Mouse (Mus musculus) lung, postnatal 0 days (tissue): ENCODE results near the gene Adgre5. TPM values are rescaled to one million over a fixed set of nuclear protein-coding genes. Genes with fewer than 3 reads are reported as not detected.

Experiments
- ATAC-seq: fragments of 200-750 bp; cut with Nextera tagmentation; 2 replicates; pipeline ENCODE4 v1.8.0; 2017; ENCODE audit warnings: moderate library complexity
- DNase-seq: peaks from one replicate; pipeline ENCODE4 v3.0.0-alpha.2; 2016; ENCODE audit warnings: low spot score
- H3K27ac ChIP-seq: fragments of 300-500 bp; sonication (generic); 2 replicates; pipeline ENCODE4 v1.5.1; 2014; ENCODE audit warnings: antibody characterized with exemption, mild to moderate bottlenecking, low read length, mixed read lengths
- H3K27me3 ChIP-seq: fragments of 300-500 bp; sonication (generic); replicated peaks from 2 replicates; pipeline ENCODE4 v1.6.1; 2014; ENCODE audit warnings: low read length, mixed read lengths; ENCODE audit not compliant: insufficient read depth
- H3K36me3 ChIP-seq: fragments of 300-500 bp; sonication (generic); 2 replicates; pipeline ENCODE4 v1.6.1; 2014; ENCODE audit warnings: low read length, mixed read lengths; ENCODE audit not compliant: insufficient read depth
- H3K4me1 ChIP-seq: fragments of 300-500 bp; sonication (generic); 2 replicates; pipeline ENCODE4 v1.6.1; 2014; ENCODE audit warnings: antibody characterized with exemption, low read depth, low read length, mixed read lengths; ENCODE audit not compliant: insufficient read depth
- H3K4me2 ChIP-seq: fragments of 300-500 bp; sonication (generic); replicated peaks from 2 replicates; pipeline ENCODE4 v1.6.1; 2014; ENCODE audit warnings: low read depth, mild to moderate bottlenecking, low read length, moderate library complexity, mixed read lengths
- H3K4me3 ChIP-seq: fragments of 300-500 bp; sonication (generic); 2 replicates; pipeline ENCODE4 v1.5.1; 2014; ENCODE audit warnings: low read depth, low read length
- H3K9ac ChIP-seq: fragments of 300-500 bp; sonication (generic); replicated peaks from 2 replicates; pipeline ENCODE4 v1.6.1; 2014; ENCODE audit warnings: low read depth, mild to moderate bottlenecking
- H3K9me3 ChIP-seq: fragments of 300-500 bp; sonication (generic); 2 replicates; pipeline ENCODE4 v1.6.1; 2016; ENCODE audit warnings: low read length, mixed read lengths
- CTCF ChIP-seq: IDR thresholded peaks from 2 replicates; pipeline ENCODE4 v1.5.1; 2016; ENCODE audit warnings: antibody characterized with exemption, mild to moderate bottlenecking
- EP300 ChIP-seq: IDR thresholded peaks from 2 replicates; pipeline ENCODE4 v1.6.1; 2016; ENCODE audit warnings: antibody characterized with exemption, mild to moderate bottlenecking, control low read depth
- WGBS: fragments of 180-500 bp; shearing (Covaris S2); extraction: QIAGEN DNeasy Blood & Tissue Kit; methylation state at CpG from one replicate; pipeline ENCODE4 v1.1.7; 2014; 5-methylcytosine and 5-hydroxymethylcytosine counted together
- microRNA-seq: library from miRNA; unstranded; fragments of <30 nt; microRNA quantifications from one replicate; pipeline ENCODE4, GENCODE M21; 2016
- polyA plus RNA-seq: library from polyadenylated mRNA; unstranded; fragments of >200 nt; fragmentation: Nextera tagmentation; extraction: Ambion mirVana; gene quantifications from 2 replicates; pipeline ENCODE4 v1.2.1, GENCODE M21; 2015

Gene Adgre5
- polyA plus RNA-seq, 1 experiment from 2014 or later, result 145 TPM

GRCm38 (mm10) chr8:83679866-83680265 lies 61.3 kb downstream of the Adgre5 start:
- H3K4me2 ChIP-seq, result no peak overlapping the region
- no peak overlapping the region for H3K4me3 ChIP-seq
- DNase-seq, result no peak
- no peak for ATAC-seq
- H3K27ac ChIP-seq, result no peak overlapping the region
- no peaks in the 10 kb centered on the region for H3K9me3 ChIP-seq
- WGBS, result 94% methylated on average over 12 of the region's 12 CpGs
- H3K36me3 ChIP-seq, result peaks cover 42% of the 10 kb centered on the region
- H3K27me3 ChIP-seq, result no peaks in the 10 kb centered on the region
- H3K4me1 ChIP-seq, result no peaks in the 10 kb centered on the region; the same call in 1 of the 2 replicates
- TF ChIP-seq EP300 (no peak), CTCF (no peak)
- H3K9ac ChIP-seq, result no peak overlapping the region

- H3K9me3 ChIP-seq, result no peaks in the 10 kb centered on the region
- peaks cover 65% of the 10 kb centered on the region for H3K36me3 ChIP-seq
- no peaks in the 10 kb centered on the region for H3K27me3 ChIP-seq
- ATAC-seq (no peak), DNase-seq (no peak)
- TF ChIP-seq EP300, result no peak
- no peak for TF ChIP-seq CTCF
- 91% methylated on average over 5 of the region's 5 CpGs for WGBS
- no peak overlapping the region for H3K27ac ChIP-seq
- no peaks in the 10 kb centered on the region for H3K4me1 ChIP-seq
- H3K9ac ChIP-seq, result no peak overlapping the region
- H3K4me3 ChIP-seq, result no peak overlapping the region
- no peak overlapping the region for H3K4me2 ChIP-seq
These were observed 66.6 kb downstream of the Adgre5 start for GRCm38 (mm10) chr8:83674497-83674896.

Small RNA genes lying within 50 kb of the gene (microRNA-seq; reads per million reads assigned to microRNA genes)
- 1.5 reads per million for gene Mir1668

Other genes starting within 250 kb of the Adgre5 start
- gene Olfr370, start 205.5 kb downstream of the Adgre5 start, polyA plus RNA-seq, result not detected in 2 replicates
- gene Ndufb7, start 174.7 kb downstream of the Adgre5 start, polyA plus RNA-seq, result 258 and 286 TPM in 2 replicates
- 273 and 293 TPM in 2 replicates for gene Tecr, start 133.4 kb downstream of the Adgre5 start, polyA plus RNA-seq
- 34.3 and 43.6 TPM in 2 replicates for gene Dnajb1, start 133.1 kb downstream of the Adgre5 start, polyA plus RNA-seq
- 123 and 134 TPM in 2 replicates for gene Gipc1, start 88.6 kb downstream of the Adgre5 start, polyA plus RNA-seq
- gene Ptger1, start 74.6 kb downstream of the Adgre5 start, polyA plus RNA-seq, result 1.3 and 1.4 TPM in 2 replicates
- 32.2 and 34.4 TPM in 2 replicates for gene Pkn1, start 42.1 kb downstream of the Adgre5 start, polyA plus RNA-seq
- 51.0 and 53.9 TPM in 2 replicates for gene Ddx39, start 26.1 kb downstream of the Adgre5 start, polyA plus RNA-seq
- gene Adgrl1, start 158.8 kb upstream of the Adgre5 start, polyA plus RNA-seq, result 11.4 and 14.3 TPM in 2 replicates
- 0.12 and 0.36 TPM in 2 replicates for gene Gm10644, start 213.9 kb upstream of the Adgre5 start, polyA plus RNA-seq
- 7.1 and 8.0 TPM in 2 replicates for gene Asf1b, start 214.2 kb upstream of the Adgre5 start, polyA plus RNA-seq
- 93.8 and 94.9 TPM in 2 replicates for gene Prkaca, start 231.7 kb upstream of the Adgre5 start, polyA plus RNA-seq